Mouse (Mus musculus) myocyte (in vitro differentiated cells): ENCODE results near the gene Lrrc61.

ENCODE experiments used
- CEBPB ChIP-seq: IDR thresholded peaks from 2 replicates; pipeline ENCODE4 v1.6.1; 2011; ENCODE audit warnings: mild to moderate bottlenecking, moderate library complexity; ENCODE audit not compliant: poor library complexity, insufficient read depth, severe bottlenecking
- E2F4 ChIP-seq: IDR thresholded peaks from one replicate; pipeline ENCODE4 v1.6.1; 2011; ENCODE audit warnings: mild to moderate bottlenecking, control low read depth, moderate library complexity; ENCODE audit not compliant: insufficient read depth
- MYOD1 ChIP-seq, 3 experiments: IDR thresholded peaks; one replicate each; pipeline ENCODE4 v1.6.1; 2011; ENCODE audit warnings: control low read depth in 2 of 3, low read depth in 2 of 3, mild to moderate bottlenecking in 2 of 3, moderate library complexity in 1 of 3; ENCODE audit not compliant: insufficient read length in 2 of 3, control insufficient read depth in 1 of 3
- MYOG ChIP-seq, 3 experiments: IDR thresholded peaks; one replicate each; pipeline ENCODE4 v1.6.1; 2011; ENCODE audit warnings: control low read depth in 2 of 3, low read depth in 2 of 3, mild to moderate bottlenecking in 2 of 3; ENCODE audit not compliant: insufficient read length in 2 of 3, control insufficient read depth in 1 of 3, insufficient read depth in 1 of 3
- POLR2A ChIP-seq: IDR thresholded peaks from one replicate; pipeline ENCODE4 v1.6.1; 2011; ENCODE audit warnings: low read depth, mild to moderate bottlenecking, control low read depth, moderate library complexity; ENCODE audit not compliant: insufficient read length
- POLR2AphosphoS2 ChIP-seq: IDR thresholded peaks from one replicate; pipeline ENCODE4 v1.6.1; 2011; ENCODE audit warnings: low read depth, control low read depth; ENCODE audit not compliant: insufficient read length
- SRF ChIP-seq: IDR thresholded peaks from one replicate; pipeline ENCODE4 v1.6.1; 2011; ENCODE audit warnings: low read depth; ENCODE audit not compliant: control insufficient read depth, insufficient read length
- TCF12 ChIP-seq: IDR thresholded peaks from one replicate; pipeline ENCODE4 v1.6.1; 2011; ENCODE audit warnings: mild to moderate bottlenecking, control low read depth; ENCODE audit not compliant: poor library complexity, insufficient read depth, severe bottlenecking
- USF1 ChIP-seq: IDR thresholded peaks from one replicate; pipeline ENCODE4 v1.6.1; 2011; ENCODE audit warnings: low read depth, mild to moderate bottlenecking, control low read depth, moderate library complexity

GRCm38 (mm10) chr6:48538841-48539737 is 15.5 kb upstream of the Lrrc61 start:
- TF ChIP-seq POLR2A: no peak
- no peak for TF ChIP-seq MYOG (IDR thresholded peaks at IDR 0.05; ENCODE audit: control insufficient read depth in 1 of 3, insufficient read depth in 1 of 3, insufficient read length in 2 of 3, low read depth in 2 of 3)
- TF ChIP-seq E2F4: no peak
- no peak for TF ChIP-seq TCF12
- no peak for TF ChIP-seq MYOD1 (IDR thresholded peaks at IDR 0.05; ENCODE audit: control insufficient read depth in 1 of 3, insufficient read length in 2 of 3, low read depth in 2 of 3)
- TF ChIP-seq SRF: no peak
- TF ChIP-seq CEBPB: no peak
- TF ChIP-seq USF1: no peak
- TF ChIP-seq POLR2AphosphoS2: no peak
